Mouse (Mus musculus) Patski (cell line): ENCODE results near the gene Ttc3. TPM values are rescaled to one million over a fixed set of nuclear protein-coding genes. Genes with fewer than 3 reads are reported as not detected.

Experiments
- ATAC-seq: fragments of 100-300 bp; one replicate; pipeline ENCODE4 v1.8.0; 2021
- CTCF ChIA-PET: fragments of 350-600 bp; sonication (Branson Sonifier 250); formaldehyde crosslinking; loops from one replicate; lab custom pipeline; 2022; ENCODE audit warnings: inconsistent platforms; lab: Charles Lee
- POLR2A ChIA-PET: fragments of 350-600 bp; sonication (Branson Sonifier 250); formaldehyde crosslinking; loops from one replicate; lab custom pipeline; 2022; ENCODE audit warnings: antibody characterized with exemption, inconsistent platforms; lab: Charles Lee
- DNase-seq: peaks from one replicate; pipeline ENCODE4 v3.0.0-alpha.2; 2011; ENCODE audit warnings: low read depth, low spot score
- H3K27me3 ChIP-seq: fragments of 371-371 bp; one replicate; pipeline ENCODE4 v1.5.1; 2021
- CTCF ChIP-seq: fragments of 100-300 bp; IDR thresholded peaks from one replicate; pipeline ENCODE4 v1.5.1; 2021
- in situ Hi-C: fragments of 300-500 bp; cut with MboI; formaldehyde crosslinking; loops from 3 replicates; pipeline ENCODE4 v1.11.1; 2018; ENCODE audit warnings: low pct_unique_long_range_greater_than_20kb, mixed read lengths
- polyA plus RNA-seq: library from polyadenylated mRNA; unstranded; gene quantifications from one replicate; pipeline ENCODE4 v1.2.3, GENCODE M21; 2021

Gene Ttc3
- polyA plus RNA-seq, 1 experiment from 2014 or later, result 119 TPM

DNA sequence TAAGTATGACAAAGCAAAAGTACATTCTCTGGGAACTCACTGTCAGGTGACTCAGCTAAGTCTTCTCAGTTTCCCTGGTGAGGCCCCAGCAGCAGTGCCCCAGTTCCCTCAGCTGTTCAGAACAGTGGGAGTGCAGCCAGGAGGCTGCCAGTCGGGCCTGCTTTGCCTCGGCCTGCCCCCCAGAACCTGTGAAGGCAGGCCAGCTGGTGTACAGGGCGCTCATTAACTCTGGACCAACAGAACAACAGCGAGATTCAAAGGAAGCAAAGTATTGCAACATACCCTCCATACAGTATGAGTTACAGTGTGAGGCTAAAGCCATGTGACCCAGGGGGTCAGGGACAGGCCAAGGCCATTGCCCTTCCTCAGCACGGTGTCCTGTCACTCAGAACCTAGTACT lies 127.5 kb downstream of the Ttc3 start:
- ATAC-seq (peak; percentile 44), DNase-seq (peak; percentile 27)
- no peak for TF ChIP-seq CTCF
- ChIA-PET POLR2A (no interaction called here), CTCF (interaction anchor here (1.4 kb wide), 1 partner anchor 14 kb away, joined by 3 read pairs; no protein-coding TSS in a partner anchor)
- H3K27me3 ChIP-seq, result no peaks in the 10 kb centered on the region
- in situ Hi-C loops, result no loop called here

DNA sequence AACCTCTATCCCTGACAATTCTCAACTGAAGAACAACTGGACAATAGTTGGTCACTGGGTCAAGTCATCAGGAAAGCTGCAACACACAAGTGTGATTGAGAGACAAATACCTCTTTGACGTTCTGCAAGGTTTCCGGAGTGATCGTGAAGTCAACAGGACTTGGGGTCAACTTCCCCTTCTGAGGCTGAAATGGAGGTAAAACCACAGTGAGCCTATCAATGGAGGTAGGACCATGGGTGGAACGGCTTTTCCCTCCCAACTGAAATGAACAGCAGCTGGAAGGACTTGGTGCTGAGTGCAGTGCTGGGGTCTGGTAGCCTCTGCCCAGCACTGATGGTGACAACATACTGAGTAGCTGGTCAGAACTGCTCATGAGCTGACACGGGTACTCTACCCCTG lies 133.8 kb downstream of the Ttc3 start:
- DNase-seq (no peak), ATAC-seq (no peak)
- TF ChIP-seq CTCF, result no peak
- in situ Hi-C loops, result no loop called here
- ChIA-PET POLR2A (no interaction called here), CTCF (no interaction called here)
- no peaks in the 10 kb centered on the region for H3K27me3 ChIP-seq

DNA sequence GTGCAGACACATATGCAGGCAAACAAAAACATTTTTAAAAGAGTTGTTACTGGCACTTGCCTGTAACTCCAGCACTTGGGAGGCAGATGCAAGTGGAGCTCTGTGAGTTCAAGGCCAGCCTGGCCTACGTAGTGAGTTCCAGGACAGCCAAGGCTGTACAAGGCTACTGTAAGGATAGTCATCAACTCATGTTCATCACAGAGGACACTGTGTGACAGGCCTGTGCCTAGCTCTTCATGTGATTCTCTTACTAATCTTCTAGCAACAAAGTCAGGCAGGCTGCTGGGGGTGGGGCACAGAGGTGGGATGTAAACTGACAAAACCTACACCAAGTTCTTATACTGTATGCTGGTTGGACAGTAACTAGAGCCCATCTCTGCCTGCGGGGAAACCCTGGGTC lies 136.7 kb downstream of the Ttc3 start:
- ATAC-seq, result no peak
- no peaks in the 10 kb centered on the region for H3K27me3 ChIP-seq
- CTCF ChIA-PET, result interaction anchor here (1.0 to 1.7 kb wide), 2 partner anchors 8 to 15 kb away, joined by 3 read pairs; no protein-coding TSS in a partner anchor
- no peak for DNase-seq
- POLR2A ChIA-PET, result no interaction called here
- in situ Hi-C loops, result no loop called here
- no peak for TF ChIP-seq CTCF

DNA sequence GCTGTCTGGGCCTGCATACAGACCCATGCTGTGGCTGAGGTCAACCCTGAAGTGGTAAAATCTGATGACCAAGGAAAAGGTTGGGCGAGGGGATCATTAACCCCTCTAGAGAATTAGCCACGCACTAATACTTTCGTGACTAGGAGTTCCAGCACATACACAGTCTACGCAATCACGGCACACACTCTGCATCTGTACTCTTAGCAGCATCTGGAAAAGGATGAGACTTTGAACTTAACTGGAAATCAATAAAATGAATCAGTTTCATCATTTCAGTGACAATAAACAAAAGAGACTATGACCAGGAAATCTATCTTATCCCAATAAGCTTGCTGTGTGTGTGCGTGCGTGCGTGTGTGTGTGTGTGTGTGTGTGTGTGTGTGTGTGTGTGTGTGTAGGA lies 138.4 kb downstream of the Ttc3 start:
- H3K27me3 ChIP-seq, result no peaks in the 10 kb centered on the region
- in situ Hi-C loops, result no loop called here
- POLR2A ChIA-PET, result no interaction called here
- DNase-seq, result no peak
- TF ChIP-seq CTCF, result no peak
- CTCF ChIA-PET, result no interaction called here
- ATAC-seq, result no peak

DNA sequence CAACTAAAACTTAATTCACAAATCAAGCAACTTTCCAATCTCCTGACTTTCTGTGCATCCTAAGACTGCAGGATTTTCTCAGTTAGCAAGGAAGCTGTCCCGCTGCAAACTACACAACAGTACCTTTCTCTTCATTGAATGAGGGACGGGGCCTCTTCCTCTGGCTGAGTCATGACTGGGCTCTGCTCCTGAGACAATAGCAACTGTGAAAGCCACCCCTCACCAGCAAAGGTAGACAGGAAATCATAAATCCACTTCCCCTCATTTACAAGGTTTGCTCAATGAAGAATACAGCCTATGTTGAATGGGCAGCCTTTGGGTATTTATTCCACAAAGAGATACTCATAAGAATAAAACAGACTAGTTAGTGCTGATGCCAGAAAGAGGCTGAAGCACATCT lies 139.6 kb downstream of the Ttc3 start:
- H3K27me3 ChIP-seq, result no peaks in the 10 kb centered on the region
- no peak for TF ChIP-seq CTCF
- DNase-seq (no peak), ATAC-seq (no peak)
- ChIA-PET CTCF (interaction anchor here (0.7 to 1.9 kb wide), 2 partner anchors 10 to 42 kb away, joined by 3 read pairs; no protein-coding TSS in a partner anchor), POLR2A (no interaction called here)
- in situ Hi-C loops, result no loop called here

DNA sequence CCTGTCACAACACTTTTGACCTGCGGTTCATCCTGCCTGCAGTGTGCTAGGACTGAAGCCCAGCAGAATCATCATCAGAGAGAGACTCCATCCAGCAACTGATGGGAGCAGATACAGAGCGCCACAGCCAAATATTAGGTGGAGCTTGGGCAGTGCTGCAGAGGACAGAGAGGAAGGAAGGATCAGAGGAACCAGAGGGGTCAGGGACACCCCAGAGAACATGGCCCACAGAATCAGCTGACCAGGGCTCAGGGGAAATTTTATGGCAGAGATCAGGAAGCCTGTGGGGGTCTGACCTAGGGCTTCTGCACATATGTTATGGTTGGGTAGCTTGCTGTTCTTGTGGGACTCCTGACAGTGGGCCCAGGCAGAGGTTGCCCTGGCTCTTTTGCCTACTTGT lies 147.2 kb downstream of the Ttc3 start:
- no peaks in the 10 kb centered on the region for H3K27me3 ChIP-seq
- ChIA-PET CTCF (no interaction called here), POLR2A (no interaction called here)
- in situ Hi-C loops, result loop anchor here (5.0 kb wide), 1 partner anchor 100 kb away; no protein-coding TSS in a partner anchor
- no peak for ATAC-seq
- TF ChIP-seq CTCF, result no peak
- DNase-seq, result no peak

Other genes starting within 250 kb of the Ttc3 start
- 15.3 TPM for gene Hlcs, start 57.0 kb upstream of the Ttc3 start, polyA plus RNA-seq
- not detected for gene Ripply3, start 42.2 kb upstream of the Ttc3 start, polyA plus RNA-seq
- gene Pigp, start 1.2 kb downstream of the Ttc3 start, polyA plus RNA-seq, result 88.2 TPM
- gene Vps26c, start 156.2 kb downstream of the Ttc3 start, polyA plus RNA-seq, result 61.3 TPM
- 27.3 TPM for gene Dyrk1a, start 199.4 kb downstream of the Ttc3 start, polyA plus RNA-seq